Mouse (Mus musculus): ENCODE data around the gene Whamm.

DNA sequence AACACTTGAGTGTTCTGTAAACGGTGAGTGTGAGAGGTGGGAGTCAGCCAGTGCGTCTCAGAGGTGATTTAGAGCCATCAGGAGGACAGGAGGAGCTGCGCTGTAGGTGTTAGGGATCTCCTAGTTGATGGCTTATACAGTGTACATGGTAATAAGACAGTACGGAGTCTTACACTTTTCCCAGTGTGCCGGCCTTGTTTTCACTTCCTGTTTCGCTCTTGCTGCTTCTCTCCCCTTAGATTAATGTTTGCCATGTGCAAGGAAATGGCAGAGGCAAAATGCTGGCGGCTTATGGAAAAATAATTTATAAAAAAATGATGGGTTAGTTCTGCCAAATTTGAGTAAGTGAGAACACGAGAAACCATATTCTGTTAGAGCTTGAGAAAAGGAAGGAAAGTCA lies 42.1 kb upstream of the Whamm start:
- no peak for TF ChIP-seq CTCF (conservative IDR thresholded peaks at IDR 0.05 in 1 of 2, IDR thresholded peaks at IDR 0.05 in 1 of 2; ENCODE audit: low read depth in 2 of 2, low read length in 2 of 2)
- no peak for TF ChIP-seq POLR2A (IDR thresholded peaks at IDR 0.05; ENCODE audit: low read depth, low read length)
- peak; percentile 17; the same call in 1 of the 2 replicates for TF ChIP-seq MAX (IDR thresholded peaks at IDR 0.05; ENCODE audit: low read length)

Data from CH12.LX (cell line).